Mouse (Mus musculus): ENCODE data around the gene Pcif1. TPM values are rescaled to one million over a fixed set of nuclear protein-coding genes. Genes with fewer than 3 reads are reported as not detected.

Gene Pcif1
- polyA plus RNA-seq, 1 experiment from 2014 or later: 84.6 TPM

- WGBS: 93% methylated on average over 24 of the region's 24 CpGs
- Histone ChIP-seq H3K27me3 (ENCODE audit: poor library complexity, severe bottlenecking) (no peaks in the 10 kb centered on the region), H3K27ac (no peak overlapping the region), H3K4me1 (no peaks in the 10 kb centered on the region), H3K4me3 (no peak overlapping the region), H3K36me3 (replicated peaks) (peaks cover 100% of the 10 kb centered on the region), H3K9me3 (no peaks in the 10 kb centered on the region)
- no peak for DNase-seq (ENCODE audit: extremely low spot score, low spot score)
Measured at GRCm38 (mm10) chr2:164890411-164891049, 11.4 kb downstream of the Pcif1 start.

- DNase-seq (ENCODE audit: extremely low spot score, low spot score): no peak
- H3K36me3 ChIP-seq (replicated peaks): peaks cover 100% of the 10 kb centered on the region
- no peak overlapping the region for H3K4me3 ChIP-seq
- no peaks in the 10 kb centered on the region for H3K9me3 ChIP-seq
- no peaks in the 10 kb centered on the region for H3K4me1 ChIP-seq
- no peak overlapping the region for H3K27ac ChIP-seq
- WGBS: 93% methylated on average over 13 of the region's 13 CpGs
- no peaks in the 10 kb centered on the region for H3K27me3 ChIP-seq (ENCODE audit: poor library complexity, severe bottlenecking)
Measured at GRCm38 (mm10) chr2:164891056-164891834, 12.1 kb downstream of the Pcif1 start.

GRCm38 (mm10) chr2:164891908-164892695 lies 13.0 kb downstream of the Pcif1 start:
- Histone ChIP-seq H3K4me3 (no peak overlapping the region), H3K9me3 (no peaks in the 10 kb centered on the region), H3K4me1 (no peaks in the 10 kb centered on the region), H3K27ac (no peak overlapping the region), H3K27me3 (ENCODE audit: poor library complexity, severe bottlenecking) (no peaks in the 10 kb centered on the region), H3K36me3 (replicated peaks) (peaks cover 100% of the 10 kb centered on the region)
- whole genome bisulfite sequencing: 88% methylated on average over 15 of the region's 15 CpGs
- no peak for DNase-seq (ENCODE audit: extremely low spot score, low spot score)

DNA sequence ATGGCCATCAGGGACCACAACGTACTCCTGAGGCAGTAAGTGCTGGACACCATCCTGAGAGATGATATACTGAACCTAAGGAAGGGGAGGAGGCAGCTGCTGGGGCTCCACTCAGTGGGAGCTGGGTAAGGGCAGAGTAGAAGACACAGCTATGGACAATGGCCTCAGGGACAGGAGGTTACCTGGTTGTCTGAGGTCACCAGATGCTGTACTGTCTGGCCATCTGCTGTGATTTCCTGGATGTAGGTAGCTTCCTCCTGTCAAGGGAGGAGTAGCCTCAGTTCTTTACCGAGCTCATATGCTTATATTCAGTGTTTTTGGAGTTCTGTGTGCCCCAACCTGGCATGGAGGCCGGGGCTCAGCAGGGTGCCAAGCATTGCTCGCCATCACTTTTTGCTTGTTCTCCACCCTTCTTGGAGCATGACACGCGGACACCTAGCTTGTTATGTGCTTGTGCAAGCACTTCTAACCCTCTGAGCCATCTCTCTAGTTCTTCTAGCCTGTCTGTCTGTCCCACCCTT lies 13.7 kb downstream of the Pcif1 start:
- Histone ChIP-seq H3K9me3 (no peaks in the 10 kb centered on the region), H3K4me1 (no peaks in the 10 kb centered on the region), H3K27me3 (ENCODE audit: poor library complexity, severe bottlenecking) (no peaks in the 10 kb centered on the region), H3K27ac (no peak overlapping the region), H3K36me3 (replicated peaks) (peaks cover 100% of the 10 kb centered on the region), H3K4me3 (no peak overlapping the region)
- WGBS: 95% methylated on average over 6 of the region's 6 CpGs
- no peak for DNase-seq (ENCODE audit: extremely low spot score, low spot score)

DNA sequence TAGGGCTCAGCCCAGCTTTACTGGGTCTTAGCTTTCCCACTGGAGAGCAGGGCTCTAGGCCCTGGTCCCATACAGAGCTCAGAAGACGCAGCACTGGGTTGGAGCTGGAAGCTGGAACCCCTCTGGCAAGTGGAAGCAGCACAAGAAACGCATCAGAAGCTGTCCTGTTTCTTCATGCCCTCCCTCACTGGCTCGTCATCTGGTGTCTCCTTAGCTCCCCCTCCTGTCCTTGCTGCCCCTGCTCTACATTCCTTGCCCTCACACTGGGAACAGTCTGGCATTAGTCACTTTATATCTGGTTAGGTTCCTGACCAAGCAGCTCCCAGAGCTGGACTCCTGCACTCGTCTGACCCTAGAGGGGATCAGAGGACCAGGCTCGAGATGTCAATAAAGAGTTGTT lies 14.9 kb downstream of the Pcif1 start:
- Histone ChIP-seq H3K4me1 (no peaks in the 10 kb centered on the region), H3K27ac (no peak overlapping the region), H3K9me3 (no peaks in the 10 kb centered on the region), H3K4me3 (no peak overlapping the region), H3K36me3 (replicated peaks) (peaks cover 100% of the 10 kb centered on the region), H3K27me3 (ENCODE audit: poor library complexity, severe bottlenecking) (no peaks in the 10 kb centered on the region)
- no peak for DNase-seq (ENCODE audit: extremely low spot score, low spot score)
- WGBS: 77% methylated on average over 5 of the region's 5 CpGs

GRCm38 (mm10) chr2:164894644-164895043 lies 15.5 kb downstream of the Pcif1 start:
- H3K27me3 ChIP-seq (ENCODE audit: poor library complexity, severe bottlenecking): no peaks in the 10 kb centered on the region
- 76% methylated on average over 1 of the region's 1 CpGs for WGBS
- H3K36me3 ChIP-seq (replicated peaks): peaks cover 100% of the 10 kb centered on the region
- DNase-seq (ENCODE audit: extremely low spot score, low spot score): no peak
- H3K9me3 ChIP-seq: no peaks in the 10 kb centered on the region
- no peak overlapping the region for H3K27ac ChIP-seq
- no peaks in the 10 kb centered on the region for H3K4me1 ChIP-seq
- H3K4me3 ChIP-seq: no peak overlapping the region

GRCm38 (mm10) chr2:164895885-164896284 lies 16.8 kb downstream of the Pcif1 start:
- DNase-seq (ENCODE audit: extremely low spot score, low spot score): no peak
- H3K36me3 ChIP-seq (replicated peaks): peaks cover 100% of the 10 kb centered on the region
- 92% methylated on average over 6 of the region's 6 CpGs for WGBS

DNA sequence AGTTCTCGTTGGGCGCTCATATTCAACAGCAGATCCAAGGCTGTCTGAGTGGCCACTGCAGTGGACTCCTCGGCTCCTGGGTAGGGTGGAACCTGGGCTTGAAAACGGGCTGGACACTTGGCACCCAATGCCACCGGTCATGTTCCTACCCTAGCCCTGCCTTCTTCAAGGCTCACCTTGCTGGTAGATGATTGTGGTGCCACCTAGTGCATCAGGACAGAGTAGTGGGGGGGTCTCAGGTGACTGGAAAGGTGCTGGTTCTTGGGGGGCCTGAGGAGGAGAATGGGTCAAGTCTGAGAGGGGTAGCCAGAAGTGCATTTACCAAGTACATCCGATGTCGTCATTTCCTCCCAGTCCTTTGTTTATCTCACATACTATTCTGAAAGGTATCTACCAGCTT lies 18.9 kb downstream of the Pcif1 start:
- peaks cover 100% of the 10 kb centered on the region for H3K36me3 ChIP-seq (replicated peaks)
- no peak overlapping the region for H3K27ac ChIP-seq
- DNase-seq (ENCODE audit: extremely low spot score, low spot score): no peak
- H3K4me1 ChIP-seq: no peaks in the 10 kb centered on the region
- no peaks in the 10 kb centered on the region for H3K27me3 ChIP-seq (ENCODE audit: poor library complexity, severe bottlenecking)
- WGBS: 95% methylated on average over 7 of the region's 7 CpGs
- no peaks in the 10 kb centered on the region for H3K9me3 ChIP-seq
- no peak overlapping the region for H3K4me3 ChIP-seq

More at GRCm38 (mm10) chr2:164895885-164896284, 16.8 kb downstream of the Pcif1 start:
- Histone ChIP-seq H3K9me3 (no peaks in the 10 kb centered on the region), H3K4me3 (no peak overlapping the region), H3K4me1 (no peaks in the 10 kb centered on the region), H3K27me3 (ENCODE audit: poor library complexity, severe bottlenecking) (no peaks in the 10 kb centered on the region), H3K27ac (no peak overlapping the region)

DNA sequence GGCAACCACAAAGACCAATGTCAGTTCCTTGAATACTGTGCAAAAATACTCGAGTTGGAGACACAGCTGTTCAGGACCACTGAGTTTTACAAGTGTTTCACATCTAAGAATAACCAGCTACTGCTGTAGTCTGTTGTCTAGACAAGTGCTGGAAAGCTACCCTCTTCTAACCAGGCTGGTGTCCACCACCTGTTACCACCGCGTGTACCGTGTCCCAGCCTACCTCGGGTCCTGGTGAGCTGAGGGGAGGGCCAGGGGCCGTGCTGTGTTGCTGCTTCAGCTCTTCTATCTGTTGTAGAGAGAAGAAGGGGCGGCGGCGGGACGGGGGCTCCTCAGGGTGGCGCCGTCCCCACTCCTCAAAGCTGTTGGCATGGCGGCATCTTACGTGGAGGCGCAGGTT lies 19.9 kb downstream of the Pcif1 start:
- H3K36me3 ChIP-seq (replicated peaks): peaks cover 100% of the 10 kb centered on the region
- H3K27ac ChIP-seq: no peak overlapping the region
- WGBS: 93% methylated on average over 15 of the region's 15 CpGs
- H3K9me3 ChIP-seq: no peaks in the 10 kb centered on the region
- no peak overlapping the region for H3K4me3 ChIP-seq
- no peaks in the 10 kb centered on the region for H3K4me1 ChIP-seq
- DNase-seq (ENCODE audit: extremely low spot score, low spot score): no peak
- no peaks in the 10 kb centered on the region for H3K27me3 ChIP-seq (ENCODE audit: poor library complexity, severe bottlenecking)

GRCm38 (mm10) chr2:164899723-164900459 lies 20.8 kb downstream of the Pcif1 start:
- 93% methylated on average over 16 of the region's 16 CpGs for WGBS

DNA sequence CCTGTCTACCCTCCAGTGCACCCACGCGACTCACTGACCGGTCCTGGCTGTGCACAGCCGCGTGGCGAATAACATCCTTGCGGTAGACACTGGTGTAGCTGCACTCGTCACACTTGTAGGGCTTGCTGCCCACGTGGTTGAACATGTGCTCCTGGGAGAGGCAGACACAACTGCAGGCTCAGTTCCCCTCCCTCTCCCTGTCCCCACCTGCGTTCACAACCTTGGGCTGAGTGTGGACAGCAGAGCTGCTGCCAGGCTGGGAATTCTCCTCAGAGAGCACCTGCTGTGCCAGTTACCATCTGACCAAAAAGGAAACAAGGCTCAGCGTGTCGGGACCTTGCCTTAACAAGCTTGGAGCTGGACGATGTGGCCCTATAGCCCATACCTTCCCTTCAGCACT lies 22.3 kb downstream of the Pcif1 start:
- no peaks in the 10 kb centered on the region for H3K27me3 ChIP-seq (ENCODE audit: poor library complexity, severe bottlenecking)
- peaks cover 100% of the 10 kb centered on the region for H3K36me3 ChIP-seq (replicated peaks)
- no peak overlapping the region for H3K27ac ChIP-seq
- no peaks in the 10 kb centered on the region for H3K4me1 ChIP-seq
- H3K9me3 ChIP-seq: peaks cover 6% of the 10 kb centered on the region
- H3K4me3 ChIP-seq: no peak overlapping the region
- 92% methylated on average over 13 of the region's 13 CpGs for WGBS
- DNase-seq (ENCODE audit: extremely low spot score, low spot score): no peak

More at GRCm38 (mm10) chr2:164899723-164900459, 20.8 kb downstream of the Pcif1 start:
- Histone ChIP-seq H3K27ac (no peak overlapping the region), H3K9me3 (no peaks in the 10 kb centered on the region), H3K4me3 (no peak overlapping the region), H3K36me3 (replicated peaks) (peaks cover 100% of the 10 kb centered on the region), H3K27me3 (ENCODE audit: poor library complexity, severe bottlenecking) (no peaks in the 10 kb centered on the region), H3K4me1 (no peaks in the 10 kb centered on the region)
- no peak for DNase-seq (ENCODE audit: extremely low spot score, low spot score)

DNA sequence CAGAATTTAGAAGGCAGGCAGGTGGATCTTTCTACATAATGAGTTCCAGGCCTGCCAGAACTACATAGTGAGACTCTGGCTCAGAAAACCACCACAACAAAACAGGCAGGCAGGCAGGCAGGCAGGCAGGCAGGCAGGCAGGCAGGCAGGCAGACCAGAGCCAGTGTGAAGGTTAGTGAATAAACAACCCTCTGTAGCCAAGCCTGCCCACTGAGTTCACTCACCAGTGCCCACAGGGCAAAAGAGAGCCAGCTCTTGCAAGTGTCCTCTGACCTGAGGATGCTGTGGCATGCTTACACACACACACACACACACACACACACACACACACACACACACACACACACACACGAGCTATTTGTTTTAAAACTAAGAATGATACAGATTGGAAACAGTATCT lies 24.4 kb downstream of the Pcif1 start:
- no peak overlapping the region for H3K27ac ChIP-seq
- no peaks in the 10 kb centered on the region for H3K27me3 ChIP-seq (ENCODE audit: poor library complexity, severe bottlenecking)
- no peak for DNase-seq (ENCODE audit: extremely low spot score, low spot score)
- H3K9me3 ChIP-seq: peaks cover 17% of the 10 kb centered on the region
- H3K4me1 ChIP-seq: no peaks in the 10 kb centered on the region
- peaks cover 100% of the 10 kb centered on the region for H3K36me3 ChIP-seq (replicated peaks)
- no peak overlapping the region for H3K4me3 ChIP-seq
- 78% methylated on average over 1 of the region's 1 CpGs for WGBS
